Mouse (Mus musculus) cerebellum, adult 2 months (tissue): ENCODE data around the gene Sdhb. TPM values are rescaled to one million over a fixed set of nuclear protein-coding genes. Genes with fewer than 3 reads are reported as not detected.
A peak's percentile ranks its signal among the peaks of the same experiment; 100 is the strongest.

Experiments used
- DNase-seq, 2 experiments: peaks; one replicate each; pipeline ENCODE4 v3.0.0; 2021
- H3K27ac ChIP-seq: fragments of 200-500 bp; 2 replicates; pipeline ENCODE4 v1.5.1; 2012; ENCODE audit warnings: low read length, control low read depth, inconsistent platforms; ENCODE audit not compliant: insufficient read depth
- H3K27me3 ChIP-seq: fragments of 200-500 bp; 2 replicates; pipeline ENCODE4 v1.6.1; 2012; ENCODE audit warnings: inconsistent platforms, mild to moderate bottlenecking, low read length, moderate library complexity; ENCODE audit not compliant: control insufficient read depth, insufficient read depth
- H3K4me1 ChIP-seq: fragments of 200-500 bp; 2 replicates; pipeline ENCODE4 v1.6.1; 2011; ENCODE audit warnings: low read length; ENCODE audit not compliant: control insufficient read depth, insufficient read depth
- H3K4me3 ChIP-seq: fragments of 200-500 bp; replicated peaks from 2 replicates; pipeline ENCODE3; 2011; ENCODE audit warnings: mild to moderate bottlenecking, low read depth, low read length, control low read depth; ENCODE audit not compliant: insufficient read depth
- CTCF ChIP-seq: fragments of 200-500 bp; IDR thresholded peaks from 2 replicates; pipeline ENCODE4 v1.5.1; 2011; ENCODE audit warnings: low read depth, mild to moderate bottlenecking, control low read depth, low read length, moderate library complexity, borderline replicate concordance; ENCODE audit not compliant: insufficient read depth
- POLR2A ChIP-seq: fragments of 200-500 bp; IDR thresholded peaks from 2 replicates; pipeline ENCODE4 v1.6.1; 2011; ENCODE audit warnings: low read length, control low read depth, borderline replicate concordance; ENCODE audit not compliant: insufficient read depth
- WGBS: fragments of 180-500 bp; shearing (Covaris S2); methylation state at CpG from one replicate; pipeline ENCODE4 v1.1.7; 2018; 5-methylcytosine and 5-hydroxymethylcytosine counted together
- polyA plus RNA-seq: library from polyadenylated mRNA; depleted of rRNA; stranded (reverse); fragments of >200 nt; gene quantifications from 2 replicates; pipeline ENCODE4 v1.2.3, GENCODE M21; 2012; rRNA removed

Sdhb gene
- 320 and 325 TPM in 2 replicates for polyA plus RNA-seq

GRCm38 (mm10) chr4:140960781-140961466, at the start of gene Sdhb:
Gene Sdhb, plus strand, starts transcription at chr4:140961203.
- peak within 1 kb of the TSS; percentile 83 for H3K4me3 ChIP-seq
- H3K27ac ChIP-seq = peak within 1 kb of the TSS; percentile 94
- peaks cover 14% of the 10 kb centered on the region for H3K4me1 ChIP-seq
- peak; percentile 46; the same call in 1 of the 2 replicates for TF ChIP-seq POLR2A
- no peak for TF ChIP-seq CTCF
- peak; percentile 96 to 99 for DNase-seq
- under 1% methylated on average over 37 of the region's 37 CpGs for WGBS
- H3K27me3 ChIP-seq = no peaks in the 10 kb centered on the region

- 93% methylated on average over 9 of the region's 9 CpGs for WGBS
- Histone ChIP-seq H3K27ac (no peak overlapping the region), H3K4me1 (peaks cover 4% of the 10 kb centered on the region; the same call in 1 of the 2 replicates), H3K4me3 (no peak overlapping the region), H3K27me3 (no peaks in the 10 kb centered on the region)
- DNase-seq = no peak
- no peak for TF ChIP-seq CTCF
Observed at GRCm38 (mm10) chr4:140911416-140911815, 49.6 kb upstream of the Sdhb start.

- H3K27me3 ChIP-seq = no peaks in the 10 kb centered on the region
- DNase-seq = no peak
- peaks cover 4% of the 10 kb centered on the region; the same call in 1 of the 2 replicates for H3K4me1 ChIP-seq
- WGBS = 56% methylated on average over 10 of the region's 10 CpGs
- no peak for TF ChIP-seq POLR2A
- no peak for TF ChIP-seq CTCF
- H3K4me3 ChIP-seq = no peak overlapping the region
- H3K27ac ChIP-seq = no peak overlapping the region
Observed at GRCm38 (mm10) chr4:140912271-140912833, 48.7 kb upstream of the Sdhb start.

- no peak overlapping the region for H3K27ac ChIP-seq
- H3K27me3 ChIP-seq = no peaks in the 10 kb centered on the region
- WGBS = 93% methylated on average over 9 of the region's 9 CpGs
- peaks cover 4% of the 10 kb centered on the region; the same call in 1 of the 2 replicates for H3K4me1 ChIP-seq
- no peak for DNase-seq
- TF ChIP-seq POLR2A (no peak), CTCF (no peak)
- no peak overlapping the region for H3K4me3 ChIP-seq
Observed at GRCm38 (mm10) chr4:140913565-140913964, 47.4 kb upstream of the Sdhb start.

DNA sequence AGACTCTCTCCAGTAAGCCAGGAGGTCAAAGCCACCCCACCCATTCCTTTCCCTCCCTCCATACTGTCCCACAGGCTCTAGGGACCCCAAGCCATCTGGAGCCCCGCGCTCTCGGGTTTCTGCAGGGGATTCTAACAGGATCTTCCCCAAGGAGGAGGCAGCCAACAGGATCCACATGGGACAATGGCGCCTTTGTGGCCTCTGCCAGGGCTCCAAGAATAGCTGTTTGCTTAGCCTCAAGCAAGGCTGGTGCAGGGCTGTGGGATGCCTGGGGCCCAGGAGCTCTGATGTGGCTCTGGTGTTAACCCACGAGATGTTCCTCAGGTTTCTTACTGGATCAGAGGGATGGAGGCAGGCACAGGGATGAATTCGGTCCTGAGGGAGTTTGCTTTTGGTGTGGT, 46.3 kb upstream of the Sdhb start:
- peaks cover 4% of the 10 kb centered on the region; the same call in 1 of the 2 replicates for H3K4me1 ChIP-seq
- 38% methylated on average over 6 of the region's 6 CpGs for WGBS
- TF ChIP-seq CTCF (no peak), POLR2A (no peak)
- H3K27me3 ChIP-seq = no peaks in the 10 kb centered on the region
- no peak overlapping the region for H3K4me3 ChIP-seq
- H3K27ac ChIP-seq = peak overlapping the region; percentile 15; the same call in 1 of the 2 replicates
- peak in 1 of 2 experiments; percentile 20 for DNase-seq

DNA sequence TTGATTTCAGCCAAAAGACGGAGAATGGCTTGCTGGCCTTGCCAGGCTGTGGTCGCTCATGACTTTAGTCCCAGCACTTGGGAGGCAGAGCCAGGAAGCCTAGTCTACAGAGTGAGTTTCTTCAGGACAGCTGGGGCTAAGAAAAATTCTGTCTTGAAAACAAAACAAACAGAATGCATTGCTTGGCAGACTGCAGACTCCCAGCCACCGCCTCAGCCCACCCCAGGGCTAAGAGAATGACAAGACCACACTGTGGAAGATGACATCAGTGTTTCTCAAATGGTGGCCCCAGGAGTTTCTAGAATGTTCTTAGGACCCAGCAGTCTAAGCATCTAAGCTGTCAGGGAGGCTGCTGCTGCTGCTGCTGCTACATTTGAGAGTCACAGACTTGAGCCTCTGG, 45.8 kb upstream of the Sdhb start:
- WGBS = 71% methylated on average over 3 of the region's 3 CpGs
- H3K4me1 ChIP-seq = peaks cover 4% of the 10 kb centered on the region; the same call in 1 of the 2 replicates
- no peak for DNase-seq
- H3K27me3 ChIP-seq = no peaks in the 10 kb centered on the region
- H3K4me3 ChIP-seq = no peak overlapping the region
- peak overlapping the region; percentile 15; the same call in 1 of the 2 replicates for H3K27ac ChIP-seq
- TF ChIP-seq POLR2A = no peak
- TF ChIP-seq CTCF = no peak

DNA sequence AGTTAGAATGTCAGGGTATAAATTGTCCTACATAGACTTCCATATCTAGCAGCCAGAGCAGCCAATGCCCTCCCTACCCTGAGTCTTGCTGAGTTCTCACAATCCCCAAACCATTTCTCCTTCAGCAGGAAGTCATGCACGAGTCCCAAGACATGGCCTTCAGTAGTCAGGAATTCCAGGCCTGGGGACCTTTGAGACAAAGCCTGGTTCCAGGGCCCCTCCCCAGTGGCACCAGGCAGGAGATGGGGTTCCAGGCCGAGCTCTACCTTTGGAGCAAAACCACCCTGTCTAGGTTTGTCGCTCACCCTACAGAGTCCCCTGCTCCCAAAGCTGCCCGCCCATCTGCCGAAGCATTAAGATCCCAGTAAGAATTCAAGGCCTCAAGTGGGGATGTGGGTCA, 44.7 kb upstream of the Sdhb start:
- Histone ChIP-seq H3K27me3 (no peaks in the 10 kb centered on the region), H3K27ac (no peak overlapping the region), H3K4me3 (no peak overlapping the region), H3K4me1 (no peaks in the 10 kb centered on the region)
- 94% methylated on average over 5 of the region's 5 CpGs for WGBS
- no peak for DNase-seq
- no peak for TF ChIP-seq CTCF
- no peak for TF ChIP-seq POLR2A

DNA sequence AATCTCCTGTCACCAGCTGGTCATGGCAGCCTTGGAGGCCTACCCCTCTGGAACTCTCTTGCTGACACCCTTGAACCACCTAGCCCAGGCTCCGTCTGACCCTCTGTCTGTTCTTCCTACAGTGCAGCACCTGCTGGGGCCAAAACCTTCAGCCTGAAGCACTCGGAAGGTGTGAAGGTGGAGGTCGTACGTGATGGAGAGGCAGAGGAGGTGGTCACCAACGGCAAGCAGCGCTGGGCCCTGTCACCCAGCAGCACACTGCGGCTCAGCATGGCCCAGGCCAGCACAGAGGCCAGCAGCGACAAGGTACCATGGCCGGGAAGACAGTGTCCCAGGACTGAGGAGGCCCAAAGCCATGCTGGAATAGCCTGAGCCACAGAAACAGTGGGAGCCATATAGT, 43.6 kb upstream of the Sdhb start:
- TF ChIP-seq POLR2A (no peak), CTCF (no peak)
- 92% methylated on average over 9 of the region's 9 CpGs for WGBS
- H3K27ac ChIP-seq = no peak overlapping the region
- no peak for DNase-seq
- H3K4me3 ChIP-seq = no peak overlapping the region
- H3K4me1 ChIP-seq = no peaks in the 10 kb centered on the region
- H3K27me3 ChIP-seq = no peaks in the 10 kb centered on the region
